Mouse (Mus musculus): Measurements from ENCODE around the gene Nav1.

Nav1 gene

DNA sequence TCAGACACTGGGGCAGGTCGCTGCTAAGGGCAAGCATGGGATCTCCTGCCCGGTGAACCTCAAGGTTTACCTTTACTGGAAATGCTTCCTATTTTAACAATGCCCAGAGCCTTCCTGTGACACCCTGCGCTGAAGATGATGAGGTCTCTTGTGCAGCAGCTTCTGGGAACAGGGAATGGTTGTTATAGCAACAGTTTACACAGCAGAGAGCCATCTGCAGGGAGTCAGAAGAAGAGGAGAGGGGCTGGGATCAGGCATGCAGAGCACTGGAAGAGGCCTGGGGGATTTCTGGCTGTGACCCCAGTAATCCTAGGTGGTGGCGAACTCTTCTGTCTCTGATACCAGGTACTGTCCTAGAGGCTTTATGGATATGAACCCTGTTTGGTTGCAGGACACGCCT, 61.0 kb downstream of the Nav1 start:
- no peak for DNase-seq (ENCODE audit: low spot score in 2 of 2)

DNA sequence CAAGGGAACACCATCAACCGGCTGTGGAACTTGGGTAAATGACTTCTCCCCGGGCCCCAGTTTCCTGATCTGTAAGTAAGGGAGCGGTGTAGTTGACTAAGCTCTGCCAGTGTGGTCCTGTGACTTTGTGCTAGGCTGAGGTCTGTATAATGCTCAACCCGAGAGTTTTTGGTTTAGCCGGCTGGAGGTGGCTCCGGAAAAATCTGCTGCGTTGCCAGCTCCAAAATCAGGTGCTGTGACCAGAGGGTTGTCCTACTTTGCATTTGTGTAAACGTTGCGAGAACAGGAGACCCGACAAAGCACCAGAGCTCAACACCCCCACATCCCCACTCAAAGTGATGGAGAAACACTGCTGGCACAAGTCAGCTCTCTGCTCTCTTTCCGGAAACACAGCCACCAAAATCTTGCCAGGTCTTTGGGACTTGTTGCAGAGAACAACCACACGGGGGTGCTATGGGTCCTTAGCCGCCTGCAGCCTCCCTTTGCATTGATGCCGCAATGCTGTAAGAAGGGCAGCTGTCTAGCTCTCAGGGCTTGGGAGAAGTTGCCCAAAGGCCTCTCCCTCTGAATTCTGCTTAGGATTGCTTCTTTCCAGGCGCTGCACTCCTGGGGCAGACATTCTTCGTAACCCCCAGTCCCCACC, 62.5 kb downstream of the Nav1 start:
- peak; percentile 81 to 92 for DNase-seq (ENCODE audit: low spot score in 2 of 2)

DNA sequence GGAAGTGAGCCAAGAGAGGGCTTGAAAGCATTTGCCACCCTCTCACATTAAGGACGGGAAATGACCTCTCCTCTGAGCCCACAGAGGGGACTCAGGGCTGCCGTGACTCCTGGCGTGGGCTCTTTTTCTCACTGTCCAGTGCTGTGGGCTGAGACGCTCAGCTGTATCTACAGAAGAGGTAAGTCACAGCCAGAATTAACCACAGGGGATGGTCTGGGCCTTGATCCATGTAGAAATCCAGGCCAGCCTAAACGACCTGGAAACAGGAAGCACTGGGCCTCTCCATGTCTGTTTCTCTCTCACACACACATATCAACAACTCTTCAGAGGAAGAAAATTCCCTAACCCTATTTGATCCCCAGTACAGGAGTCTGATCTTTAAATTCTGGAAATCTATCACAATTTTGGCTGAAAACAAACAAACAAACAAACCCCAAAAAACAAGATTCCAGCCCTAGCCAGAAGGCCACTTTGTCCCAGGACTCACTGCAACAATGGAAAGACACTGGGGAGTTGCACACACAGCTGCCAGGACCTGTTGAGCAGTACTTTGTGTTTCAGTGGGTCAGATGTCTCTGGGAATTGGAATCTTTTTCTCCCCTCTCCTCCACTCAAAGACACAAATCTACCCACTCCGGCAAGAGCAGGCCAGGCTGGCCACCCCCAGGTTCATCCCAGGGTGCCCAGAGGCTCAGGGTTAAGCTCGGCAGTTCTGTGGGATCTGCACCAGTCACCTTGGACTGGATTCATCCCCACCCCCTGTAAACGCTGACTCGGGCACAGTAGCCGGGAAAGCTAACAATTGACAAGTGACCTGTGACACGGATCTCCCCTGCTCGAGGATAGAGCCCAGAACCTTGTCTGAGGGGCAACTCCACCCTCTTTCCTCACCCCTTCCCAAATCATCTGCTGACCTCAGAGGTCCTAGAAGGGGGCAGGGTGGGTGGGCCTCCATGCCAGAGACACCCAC, 64.0 kb downstream of the Nav1 start:
- no peak for DNase-seq (ENCODE audit: low spot score in 2 of 2)

DNA sequence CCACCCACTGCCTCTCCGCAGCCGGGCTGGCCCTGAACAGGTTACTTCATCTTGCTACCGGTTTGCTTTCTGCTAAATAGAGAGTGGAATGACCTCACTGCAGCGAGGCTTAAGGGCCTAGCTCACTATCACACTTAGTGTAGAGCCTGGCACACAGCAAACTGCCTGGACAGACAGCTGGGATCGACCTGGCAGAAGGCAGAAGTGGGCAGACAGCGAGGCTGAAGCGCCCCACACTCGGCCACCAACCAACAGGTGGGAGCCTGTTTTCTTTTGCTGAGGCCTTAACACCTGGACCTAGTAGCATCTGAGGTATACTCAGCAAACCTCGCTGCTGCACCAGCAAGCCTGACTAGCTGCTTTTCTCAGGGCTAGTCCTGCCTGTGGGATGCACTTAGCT, 65.0 kb downstream of the Nav1 start:
- DNase-seq (ENCODE audit: low spot score in 2 of 2) = no peak

DNA sequence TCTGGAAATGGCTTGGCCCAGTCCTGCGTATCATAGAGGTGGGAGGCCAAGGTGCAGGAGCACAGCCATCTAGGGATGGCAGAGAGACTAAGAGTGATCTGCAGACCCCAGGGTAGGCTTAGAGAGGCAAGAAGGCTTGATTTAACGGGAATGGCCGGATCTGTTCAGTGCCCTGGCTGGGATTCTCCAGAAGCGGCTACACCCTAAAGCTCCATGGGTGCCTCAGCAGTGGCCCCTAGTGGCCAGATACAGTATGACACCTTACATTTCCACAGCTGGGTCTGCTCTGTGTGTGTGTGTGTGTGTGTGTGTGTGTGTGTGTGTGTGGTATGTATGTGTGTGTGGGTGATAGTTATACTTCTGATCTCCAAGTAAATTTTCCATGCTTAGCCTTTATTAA, 66.8 kb downstream of the Nav1 start:
- peak; percentile 86 to 94 for DNase-seq (ENCODE audit: low spot score in 2 of 2)

DNA sequence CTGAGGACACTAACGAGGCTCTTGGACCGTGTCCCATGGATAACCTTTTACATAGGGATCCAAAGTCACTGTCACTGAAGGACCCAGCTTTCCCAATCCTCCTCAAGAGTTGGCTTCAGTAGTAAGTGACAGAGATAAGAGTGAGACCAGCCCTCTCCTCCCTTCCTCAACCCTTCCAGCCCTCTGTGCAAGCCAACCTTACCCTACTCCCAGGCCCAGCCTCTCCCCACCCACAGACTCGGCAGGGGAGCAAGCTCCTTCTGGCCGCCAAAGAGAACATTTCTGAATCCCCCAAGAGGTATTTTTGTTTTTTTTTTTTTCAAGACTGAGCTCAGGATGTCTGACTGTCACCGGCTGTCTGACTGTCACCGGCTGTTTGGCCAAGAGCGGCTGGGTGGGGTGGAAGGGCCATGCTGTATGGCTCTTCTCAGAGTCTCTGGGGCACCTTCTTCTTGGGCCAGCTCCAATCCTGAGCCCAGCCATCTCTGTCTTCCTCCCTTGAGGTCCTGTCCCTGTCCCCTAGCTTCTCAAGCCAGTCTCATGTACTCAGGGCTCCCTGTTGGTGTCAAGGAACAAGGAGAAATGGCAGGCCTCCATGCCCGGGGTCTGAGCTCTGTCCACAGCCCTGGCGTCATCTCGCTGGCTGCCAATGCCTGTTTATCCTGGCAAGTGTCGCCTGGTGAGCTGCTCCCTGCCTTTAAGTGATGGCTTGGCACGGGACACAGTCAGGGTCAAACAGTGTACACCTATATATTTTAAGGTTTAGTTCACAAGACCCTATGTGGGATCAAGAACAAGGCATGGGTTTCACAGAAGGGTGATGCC, 68.4 kb downstream of the Nav1 start:
- no peak for DNase-seq (ENCODE audit: low spot score in 2 of 2)

DNA sequence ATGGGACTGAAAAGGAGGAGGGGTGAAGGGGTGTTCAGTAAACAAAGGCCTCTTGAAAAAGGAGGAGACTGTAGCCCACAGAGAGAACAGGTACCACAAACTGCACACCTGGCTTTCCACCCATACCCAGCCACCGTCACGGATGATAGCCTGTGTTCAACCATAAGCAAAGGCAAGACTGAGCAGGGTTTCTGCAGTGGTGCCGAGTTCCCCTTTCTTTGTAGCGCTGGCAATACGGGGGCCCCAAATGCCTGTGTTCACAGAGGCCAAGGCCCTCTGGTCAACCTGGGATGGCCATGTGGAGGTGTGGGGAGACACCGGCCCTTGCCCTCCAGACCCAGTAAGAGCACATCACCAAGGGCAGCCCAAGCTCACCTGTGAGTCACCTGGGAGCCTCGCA, 70.3 kb downstream of the Nav1 start:
- DNase-seq (ENCODE audit: low spot score in 2 of 2) = no peak

DNA sequence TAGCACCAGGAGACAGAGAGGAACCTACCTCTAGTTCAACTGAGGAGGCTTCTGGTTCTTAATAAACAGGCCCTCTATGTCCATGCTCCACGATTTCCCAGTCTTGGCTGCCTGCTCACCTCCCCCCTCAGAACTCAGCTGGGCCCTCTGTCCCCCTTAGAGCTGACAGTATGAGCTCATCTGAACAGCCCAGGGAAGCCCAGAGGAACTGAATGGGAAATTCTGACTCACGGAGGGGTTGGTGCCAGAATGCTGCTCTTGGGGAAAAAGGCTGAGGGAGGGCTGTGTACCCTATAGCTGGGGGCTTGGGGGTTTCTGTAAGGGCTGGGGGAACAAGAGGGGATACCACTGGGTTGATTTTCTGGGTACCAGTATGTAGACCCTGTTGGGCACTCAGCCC, 70.8 kb downstream of the Nav1 start:
- no peak for DNase-seq (ENCODE audit: low spot score in 2 of 2)

DNA sequence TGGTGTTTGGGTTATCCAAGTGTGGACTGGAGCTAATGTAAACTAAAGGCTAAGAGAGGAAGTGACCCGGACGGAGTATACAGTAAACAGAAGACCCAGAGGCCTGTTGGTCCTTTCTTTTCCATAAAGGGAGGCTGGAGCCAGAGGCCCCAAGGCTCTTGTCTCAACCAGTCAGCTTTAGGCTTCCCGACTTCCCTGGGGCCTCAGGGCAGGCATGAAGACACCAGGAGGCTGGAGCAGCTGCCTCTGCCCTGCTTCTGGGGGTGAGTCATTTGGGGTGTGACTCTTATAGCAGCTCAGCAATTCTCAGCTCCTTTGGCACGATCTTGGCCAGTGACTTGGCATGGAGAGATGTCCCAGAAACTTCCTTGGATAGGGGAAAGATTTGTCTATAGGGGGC, 71.8 kb downstream of the Nav1 start:
- DNase-seq (ENCODE audit: low spot score in 2 of 2) = no peak

DNA sequence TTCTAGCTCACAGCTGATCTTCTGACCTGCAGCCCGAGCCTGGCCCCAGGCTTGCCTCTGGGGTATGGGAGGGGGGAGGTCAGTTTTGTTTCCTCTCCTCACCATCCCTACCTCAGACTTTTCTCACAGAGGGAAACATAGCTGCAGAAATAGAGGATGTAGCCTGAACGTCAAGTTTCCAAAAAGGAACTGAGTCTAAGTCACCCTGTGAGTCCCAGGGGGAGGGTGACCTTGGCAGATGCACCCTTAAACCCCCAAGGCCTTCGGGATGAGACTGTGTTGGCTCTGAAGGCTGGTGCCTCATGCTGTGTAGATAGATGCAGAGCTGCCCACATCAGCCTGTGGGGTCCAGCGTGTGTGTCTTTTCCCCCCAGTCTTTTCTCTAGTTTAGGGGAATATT, 72.3 kb downstream of the Nav1 start:
- no peak for DNase-seq (ENCODE audit: low spot score in 2 of 2)

DNA sequence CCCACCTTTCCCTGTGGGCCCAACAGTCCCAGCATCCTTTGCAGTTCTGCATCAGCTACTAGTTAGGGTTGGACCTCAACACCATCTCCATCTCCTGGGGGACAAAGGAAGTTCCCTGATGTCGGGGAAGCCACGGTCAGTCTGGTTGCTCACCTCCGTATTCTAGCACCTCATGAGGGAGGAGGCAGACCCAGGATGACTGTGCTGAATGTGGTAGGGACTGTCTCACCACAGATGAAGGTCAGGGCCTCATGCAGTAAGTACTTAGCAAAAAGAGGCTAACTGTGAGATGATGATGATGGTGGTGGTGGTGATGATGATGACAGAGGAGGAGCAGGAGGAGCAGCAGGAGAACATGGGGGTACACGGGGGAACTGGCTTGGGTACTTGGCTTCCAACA, 73.0 kb downstream of the Nav1 start:
- no peak for DNase-seq (ENCODE audit: low spot score in 2 of 2)

DNA sequence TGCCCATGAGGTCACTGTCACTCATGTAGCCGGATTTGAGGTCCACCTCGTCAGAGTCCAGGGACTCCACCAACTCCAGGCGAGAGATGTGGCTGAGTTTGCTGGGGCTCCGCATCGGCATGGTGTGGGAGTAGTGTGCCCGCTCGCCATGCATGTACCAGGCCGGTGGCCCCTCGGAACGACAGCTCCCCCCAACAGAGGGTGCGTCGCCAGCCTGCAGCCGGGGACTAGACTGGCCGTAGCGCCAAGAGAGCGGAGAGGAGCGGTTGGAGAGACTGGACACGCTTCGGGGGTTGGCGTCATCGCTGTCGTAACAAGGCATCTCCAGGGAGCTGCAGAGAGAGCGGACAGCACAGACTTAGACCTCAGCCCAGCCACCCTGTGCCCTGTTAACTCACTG, 74.7 kb downstream of the Nav1 start:
- no peak for DNase-seq (ENCODE audit: low spot score in 2 of 2)

DNA sequence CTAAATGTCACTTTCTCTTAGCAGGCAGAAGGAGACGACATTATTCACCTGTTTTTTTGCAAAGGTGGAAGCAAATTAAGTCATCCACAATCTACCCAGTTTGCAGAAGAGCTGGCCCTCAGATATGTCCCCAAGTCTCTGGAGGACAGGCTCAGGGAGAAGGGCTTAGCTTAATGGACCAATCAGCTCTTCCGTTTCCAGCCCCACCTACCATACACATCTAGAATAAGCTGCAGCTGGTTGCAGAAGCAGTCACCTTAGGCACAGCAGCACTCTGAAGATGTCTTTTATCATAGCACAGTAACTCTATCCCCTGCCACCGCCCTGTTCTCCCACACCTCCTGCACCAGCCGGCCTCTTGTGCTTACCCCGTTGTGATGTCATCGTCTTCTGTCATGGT, 75.1 kb downstream of the Nav1 start:
- DNase-seq (ENCODE audit: low spot score in 2 of 2) = no peak

DNA sequence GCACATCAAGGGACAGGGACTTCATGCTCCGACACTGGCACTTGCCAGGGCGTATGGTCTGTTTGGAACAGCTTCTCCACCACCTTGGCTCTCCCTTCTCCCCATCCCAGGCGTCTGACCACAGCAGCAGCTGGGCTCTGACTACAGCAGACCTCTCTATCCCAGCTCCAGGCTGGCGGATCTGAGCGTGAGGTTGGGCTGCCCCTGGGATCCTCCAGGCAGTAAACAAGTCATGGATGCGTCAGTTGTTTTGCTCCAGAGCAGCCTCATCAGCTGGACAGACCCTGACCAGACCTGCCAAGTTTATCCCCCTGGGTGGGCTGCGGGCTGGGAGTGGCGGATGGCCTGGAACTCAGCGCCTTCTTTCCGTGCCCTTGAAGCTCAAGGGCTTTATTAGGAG, 76.0 kb downstream of the Nav1 start:
- no peak for DNase-seq (ENCODE audit: low spot score in 2 of 2)

DNA sequence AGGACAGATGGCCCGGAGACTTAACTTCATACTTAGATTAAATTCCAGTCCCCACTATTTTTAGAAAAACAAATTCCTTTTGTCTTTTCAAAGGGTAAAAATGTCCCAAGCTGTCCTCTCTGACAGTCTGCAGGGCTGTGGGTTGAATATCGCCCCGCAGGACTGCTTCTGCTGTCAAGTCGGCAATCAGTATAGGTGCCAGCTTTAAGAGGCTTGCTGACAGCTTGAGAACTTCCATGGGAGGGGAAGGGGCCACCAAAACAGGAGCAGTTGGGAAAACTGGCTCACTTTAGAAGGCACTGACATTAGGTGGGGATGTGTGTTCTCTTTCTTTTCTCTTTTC, 82.6 kb downstream of the Nav1 start:
- no peak for DNase-seq (ENCODE audit: low spot score in 2 of 2)

DNA sequence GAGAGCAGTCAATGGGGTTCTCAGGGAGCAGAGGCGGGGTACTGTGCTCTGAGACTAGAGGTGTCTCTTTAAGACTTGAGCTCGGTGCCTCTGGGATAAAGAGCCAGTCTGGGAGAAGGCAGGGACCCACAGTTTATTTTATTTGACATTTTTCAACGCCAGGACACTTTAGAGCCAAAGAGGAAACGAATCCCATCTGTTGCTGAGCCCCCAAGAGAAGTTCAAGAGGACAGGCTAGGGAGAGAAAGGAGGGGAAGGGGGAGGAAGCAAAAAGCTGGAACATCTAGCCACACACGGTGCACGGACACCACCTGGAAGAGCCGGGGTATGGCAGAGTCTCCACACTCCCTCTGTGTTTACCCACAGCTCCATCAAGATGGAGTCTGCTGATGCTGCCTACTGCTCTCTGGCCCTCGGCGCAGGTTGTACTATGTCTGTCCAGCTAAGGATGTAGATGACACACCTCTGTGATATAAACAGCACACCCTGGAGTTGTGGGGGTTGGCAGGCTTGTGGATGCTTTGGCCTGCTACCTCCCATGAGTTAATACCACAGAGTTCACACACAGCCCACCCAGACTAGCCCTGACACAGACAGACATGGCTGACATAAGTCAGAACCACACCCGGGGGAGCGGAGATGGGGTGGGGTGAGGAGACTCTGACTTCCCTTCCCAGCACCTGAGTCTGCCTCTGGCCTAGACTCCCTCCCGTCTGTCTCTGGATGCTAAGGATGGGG, 83.1 kb downstream of the Nav1 start:
- DNase-seq (ENCODE audit: low spot score in 2 of 2) = no peak

DNA sequence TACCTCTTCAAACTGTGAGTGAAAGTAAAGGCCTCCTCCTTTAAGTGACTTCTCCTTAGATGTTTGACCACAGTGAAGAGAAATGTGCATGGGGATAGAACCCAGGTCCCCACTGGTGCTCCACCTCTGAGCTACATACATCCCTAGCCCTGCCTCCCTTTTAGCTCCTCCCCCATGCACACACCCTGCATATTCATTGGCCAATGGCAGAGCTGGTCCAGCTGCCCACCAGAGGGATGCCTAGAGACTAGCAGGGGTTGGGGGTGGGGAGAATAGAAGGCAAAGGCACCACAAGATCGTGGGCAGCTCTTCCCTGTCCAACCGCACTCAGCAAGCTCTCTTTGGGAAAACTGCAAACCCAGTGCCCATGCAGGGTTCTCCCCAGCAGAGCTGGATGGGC, 83.8 kb downstream of the Nav1 start:
- DNase-seq (ENCODE audit: low spot score in 2 of 2) = no peak

DNA sequence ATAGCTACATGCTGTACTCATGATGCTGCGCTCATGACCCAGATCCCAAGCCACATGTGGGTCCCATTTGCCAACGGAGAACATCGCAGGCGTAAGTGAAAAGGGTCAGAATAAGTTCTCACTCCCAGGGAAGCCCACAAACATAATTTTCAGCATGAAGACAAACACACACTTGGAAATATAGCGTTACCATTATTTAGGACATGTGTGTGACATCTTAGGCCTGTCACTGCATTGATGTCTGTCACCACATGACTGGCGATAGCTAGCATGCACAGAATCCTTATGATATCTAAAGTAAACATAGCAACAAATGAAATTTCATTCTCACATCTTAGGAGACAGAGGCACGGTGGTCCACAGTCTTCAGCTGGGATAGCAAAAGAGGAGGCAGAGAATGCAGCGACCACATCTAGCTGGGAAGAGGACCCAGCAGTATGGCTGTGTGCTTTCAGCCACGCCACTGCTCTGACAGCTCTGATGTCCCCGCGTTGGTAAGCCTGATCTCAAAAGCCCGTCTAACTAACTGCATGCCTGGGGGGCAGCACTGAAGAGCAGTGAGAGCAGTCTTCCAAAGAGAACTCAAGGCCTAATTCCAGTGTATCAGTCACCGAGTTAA, 86.4 kb downstream of the Nav1 start:
- DNase-seq (ENCODE audit: low spot score in 2 of 2) = no peak

DNA sequence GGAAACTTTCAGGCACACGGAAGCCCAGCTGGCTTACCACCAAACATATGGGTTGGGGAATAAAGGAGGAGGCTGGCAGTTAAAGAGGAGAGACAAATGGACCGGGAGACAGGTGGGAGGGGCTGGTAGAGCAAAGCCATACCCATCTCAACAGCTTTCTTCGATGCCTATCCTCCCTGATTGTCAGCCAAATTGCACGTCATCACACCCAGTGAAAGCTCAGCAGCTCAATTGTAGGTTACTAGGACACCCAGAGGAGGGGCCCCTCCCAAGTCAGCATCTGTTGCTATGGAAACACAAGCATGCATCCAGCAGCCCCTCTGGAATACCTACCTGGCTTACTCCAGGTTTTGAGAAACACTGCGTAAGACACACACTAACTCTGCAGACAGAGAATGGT, 88.4 kb downstream of the Nav1 start:
- peak; percentile 51 to 65 for DNase-seq (ENCODE audit: low spot score in 2 of 2)

DNA sequence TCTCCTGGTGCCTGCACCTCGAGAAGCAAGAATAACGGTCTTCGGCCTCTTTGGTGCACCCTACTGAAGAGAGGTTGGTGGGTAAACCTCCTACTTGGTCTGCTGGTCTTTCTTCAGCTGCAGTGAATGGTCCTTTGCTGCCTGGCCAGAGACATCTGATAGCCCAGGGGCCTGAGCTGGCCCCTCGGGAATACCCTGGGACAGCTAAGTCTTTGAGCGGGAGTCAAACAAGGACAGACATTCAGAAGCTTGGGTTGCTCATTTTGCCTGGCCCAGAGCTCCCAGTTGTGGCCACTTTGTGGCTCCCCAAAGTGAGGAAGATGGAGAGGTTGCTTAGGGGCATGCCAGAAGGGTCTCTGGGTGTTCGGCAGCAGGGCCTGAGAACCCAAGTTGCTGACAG, 89.6 kb downstream of the Nav1 start:
- no peak for DNase-seq (ENCODE audit: low spot score in 2 of 2)

DNA sequence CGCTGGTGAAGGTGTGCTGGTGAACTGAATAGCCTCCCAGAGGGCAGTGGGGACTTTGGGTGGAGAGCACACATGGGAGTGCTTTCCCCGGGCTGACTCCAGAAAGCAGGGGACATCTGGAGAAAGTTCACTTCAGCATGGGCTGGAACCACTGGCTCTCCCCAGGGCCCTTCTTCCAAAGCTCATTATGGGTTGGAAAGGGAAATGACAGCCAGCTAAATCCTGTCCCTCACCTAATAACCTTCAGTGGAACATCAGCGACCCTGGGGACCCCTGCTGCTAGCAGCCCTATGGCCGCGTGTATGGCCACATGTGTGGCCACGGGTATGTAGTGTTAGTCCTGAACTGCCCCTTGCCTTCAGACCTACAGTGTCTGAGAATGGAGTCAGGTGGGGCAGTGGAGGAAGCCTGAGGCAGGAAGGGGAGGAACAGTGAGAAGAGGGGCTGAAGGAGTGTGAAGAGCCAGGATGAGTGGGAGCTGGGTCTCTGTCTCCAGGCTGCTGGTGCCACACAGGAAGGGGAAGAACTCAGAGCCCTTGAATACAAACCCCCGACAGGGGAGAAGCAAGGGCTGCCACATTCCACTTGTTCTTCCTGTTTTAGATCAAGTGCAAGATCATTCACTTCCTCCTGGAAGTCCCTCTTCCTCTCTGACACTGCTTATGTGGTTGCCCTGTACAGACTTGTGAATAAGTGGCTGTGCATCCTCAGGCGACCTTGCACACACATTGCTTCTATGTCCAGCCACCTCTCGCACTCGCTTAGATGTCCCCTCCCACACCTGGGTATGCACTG, 90.4 kb downstream of the Nav1 start:
- no peak for DNase-seq (ENCODE audit: low spot score in 2 of 2)

Data from frontal cortex, postnatal 36 days (tissue).